Mouse (Mus musculus) adrenal gland, postnatal 36 days (tissue): ENCODE results near the gene Svip. TPM values are rescaled to one million over a fixed set of nuclear protein-coding genes. Genes with fewer than 3 reads are reported as not detected.

ENCODE experiments used
- DNase-seq, 2 experiments: peaks; one replicate each; pipeline ENCODE4 v3.0.0; 2021; ENCODE audit warnings: mixed read lengths in 1 of 2
- long read RNA-seq, 2 experiments: library from polyadenylated mRNA; stranded (forward); transcript quantifications; one replicate each; pipeline ENCODE4 v2.0.0; 2021; ENCODE audit warnings: borderline sequencing depth in 2 of 2
- total RNA-seq, 2 experiments: library from RNA; stranded (reverse); gene quantifications; 2 replicates each; pipeline ENCODE4 v1.2.3; 2021

Gene Svip
- total RNA-seq: 10 to 100 TPM; 20.3 to 26.0 TPM
- long read RNA-seq, experiment 1, transcript Svip-201 (4 exons, 3,053 nt): major isoform, 56 of 69 reads
- long read RNA-seq, experiment 1, partial matches to known transcripts: 5 of 69 reads
- long read RNA-seq, experiment 1, other reads (novel, unspliced or antisense): 7 of 69 reads
- long read RNA-seq, experiment 2, transcript Svip-201 (4 exons, 3,053 nt): major isoform, 18 of 20 reads
- long read RNA-seq, experiment 2, partial matches to known transcripts: 1 of 20 reads
- long read RNA-seq, experiment 2, other reads (novel, unspliced or antisense): 1 of 20 reads

DNA sequence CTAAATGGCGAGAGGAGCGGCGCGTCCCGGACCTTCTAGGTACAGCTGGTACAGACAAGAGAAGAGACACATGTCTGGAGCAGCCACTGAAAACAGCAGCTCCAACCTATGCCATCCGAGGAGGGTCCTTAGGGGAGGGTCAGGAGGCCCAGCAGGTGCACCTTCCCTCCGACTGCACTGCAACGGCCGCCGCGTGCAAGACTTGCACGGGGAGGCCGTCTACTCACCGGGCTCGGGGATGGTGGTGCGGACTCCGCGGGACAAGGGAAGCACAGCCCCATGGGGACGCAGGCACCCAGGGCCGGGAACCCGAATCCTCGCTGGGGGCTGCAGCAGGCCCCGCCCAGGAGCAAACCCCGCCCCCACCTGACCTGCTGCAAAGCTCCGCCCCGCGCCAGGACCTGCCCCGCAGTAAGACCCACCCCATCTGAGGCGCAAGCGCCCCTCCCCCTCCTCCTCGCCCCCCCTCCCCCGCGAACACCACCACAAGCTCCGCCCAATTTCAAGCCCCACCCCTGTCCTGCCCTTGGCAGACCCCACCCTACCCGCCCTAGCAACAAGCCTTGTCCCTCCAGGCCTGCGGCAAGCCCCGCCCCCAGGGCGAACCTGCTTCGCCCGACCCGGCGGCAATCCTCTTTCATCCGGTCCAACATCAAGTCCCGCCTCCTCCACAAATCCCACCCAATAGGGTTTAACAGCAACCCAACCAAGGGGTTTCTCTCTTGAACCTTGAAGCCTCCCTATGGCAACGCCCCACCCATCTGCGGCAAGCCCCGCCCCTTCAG is at the start of gene Svip:
TSS of gene Svip (minus strand) at position 508 of the 785 bp plus-strand sequence.
- DNase-seq: peak; percentile 90 to 93

DNA sequence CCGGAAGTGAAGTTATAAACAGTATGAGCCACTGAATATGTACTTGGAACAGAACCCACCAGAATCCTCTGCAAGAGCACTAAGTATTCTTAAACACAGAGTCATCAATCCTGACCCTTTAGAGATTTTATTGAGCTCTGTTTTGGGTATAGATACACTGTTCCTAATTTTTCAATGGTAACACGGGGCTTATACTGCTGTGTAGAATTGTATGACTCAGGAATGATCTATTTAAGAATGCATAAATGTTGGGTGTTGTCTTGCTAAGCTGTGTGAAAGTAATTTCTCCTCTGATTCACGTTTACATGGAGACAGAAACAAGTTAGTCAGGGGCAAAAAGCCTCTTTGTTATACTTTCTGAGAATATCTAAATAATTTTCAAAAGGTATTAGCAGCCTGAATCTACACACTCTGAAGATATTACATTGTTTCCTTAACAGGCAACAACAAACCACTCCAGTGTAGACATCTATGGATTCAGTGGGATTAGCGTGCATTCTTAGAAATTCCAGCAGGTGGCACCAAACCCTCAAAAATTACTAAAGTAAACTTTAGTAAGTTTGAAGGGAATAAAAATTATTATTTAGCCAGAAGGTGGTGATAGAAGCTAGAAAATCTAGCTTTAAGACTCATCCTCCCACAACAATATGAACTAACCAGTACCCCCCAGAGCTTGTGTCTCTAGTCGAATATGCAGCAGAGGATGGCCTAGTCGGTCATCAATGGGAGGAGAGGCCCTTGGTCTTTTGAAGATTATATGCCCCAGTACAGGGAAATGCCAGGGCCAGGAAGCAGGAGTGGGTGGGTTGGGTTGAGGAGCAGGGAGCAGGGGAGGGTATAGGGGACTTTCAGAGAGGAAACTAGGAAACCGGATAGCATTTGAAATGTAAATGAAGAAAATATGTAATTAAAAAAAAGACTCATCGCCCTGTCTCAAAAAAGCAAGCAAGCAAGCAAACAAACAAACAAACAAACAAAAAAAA is 32.1 kb upstream of the Svip start:
- DNase-seq: peak; percentile 13 to 41

DNA sequence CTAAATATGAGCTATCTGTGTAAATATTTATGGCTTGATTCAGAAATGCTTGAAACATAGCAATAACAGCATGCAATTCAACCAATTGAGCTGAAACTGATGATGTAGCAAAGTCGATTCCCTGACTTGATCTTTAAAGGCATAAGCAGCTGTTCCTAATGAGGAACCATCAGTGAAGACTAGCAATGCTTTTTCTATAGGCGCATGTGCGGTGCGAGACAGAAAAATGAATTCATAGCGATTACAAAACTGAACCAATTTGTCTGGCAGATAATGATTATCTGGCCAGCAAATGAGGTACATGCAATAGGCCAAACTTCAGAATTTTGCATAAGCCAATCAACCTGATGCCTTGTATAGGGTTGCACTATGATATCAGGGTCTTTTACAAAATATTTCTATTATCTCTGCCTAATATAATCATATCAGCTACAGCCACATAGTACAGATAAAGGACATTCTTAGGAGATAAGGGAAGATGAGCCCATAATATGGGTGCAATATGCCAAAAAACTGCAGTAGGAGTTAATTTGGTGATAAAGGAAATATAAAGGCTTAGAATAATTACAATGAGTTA is 18.3 kb upstream of the Svip start:
- DNase-seq: no peak

DNA sequence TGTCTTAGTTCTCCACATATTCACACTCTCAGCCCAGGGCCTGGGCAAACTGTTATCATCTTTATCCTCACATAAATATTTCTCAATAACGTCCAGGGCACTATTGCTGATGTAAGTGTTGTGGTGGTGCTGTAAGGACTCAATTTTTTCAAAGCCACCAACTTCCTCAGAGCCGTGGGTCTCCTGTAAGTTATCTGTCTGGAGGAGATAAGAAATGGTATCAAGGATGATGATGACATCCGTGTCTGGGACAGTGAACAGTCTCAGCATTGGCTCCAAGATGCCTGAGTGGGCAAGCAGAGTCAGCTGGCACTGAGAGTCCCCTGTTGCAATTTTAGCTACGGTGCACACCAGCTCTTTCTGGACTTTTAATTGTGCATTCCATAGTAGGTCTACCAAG is 16.2 kb upstream of the Svip start:
- DNase-seq: no peak

DNA sequence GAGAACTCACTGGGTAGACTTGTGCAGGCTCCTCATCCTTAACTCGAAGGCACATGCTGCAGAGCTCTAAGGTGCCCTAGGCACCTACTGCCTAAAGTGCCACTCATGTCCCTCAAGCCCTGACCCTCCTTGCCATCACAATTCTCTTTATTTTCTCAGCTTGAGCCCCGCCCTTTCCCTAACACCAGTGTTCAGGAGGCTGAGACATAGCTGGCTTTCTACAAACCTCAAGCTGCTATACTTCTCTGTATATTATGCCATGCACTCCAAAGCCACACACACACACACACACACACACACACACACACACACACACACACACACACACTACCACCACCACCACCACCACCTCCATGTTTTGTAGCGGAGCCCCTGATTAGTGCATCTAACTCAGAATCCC is 9.8 kb upstream of the Svip start, which contains the start of gene 1700015G11Rik:
TSS of gene 1700015G11Rik (minus strand) at position 101 of the 400 bp plus-strand sequence.
- no peak for DNase-seq

DNA sequence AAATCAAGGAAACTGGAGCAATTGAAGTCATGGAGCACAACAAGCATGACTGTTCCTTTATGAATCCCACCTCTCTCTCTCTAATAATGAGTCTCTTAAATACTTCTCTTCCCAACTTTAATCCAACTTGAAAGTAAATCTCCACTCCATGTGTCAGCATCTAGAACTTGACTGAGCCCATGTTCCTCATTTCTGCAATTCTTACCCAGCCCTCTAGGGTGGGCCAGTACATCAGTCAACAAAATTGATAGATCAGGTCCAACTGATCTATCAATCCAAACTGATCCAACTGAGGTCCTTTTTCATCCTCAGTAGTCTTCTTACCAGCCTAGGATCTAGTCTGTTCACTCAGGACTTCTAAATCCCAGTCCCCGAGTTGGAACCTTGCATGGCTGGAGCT is 9.4 kb upstream of the Svip start:
- no peak for DNase-seq

DNA sequence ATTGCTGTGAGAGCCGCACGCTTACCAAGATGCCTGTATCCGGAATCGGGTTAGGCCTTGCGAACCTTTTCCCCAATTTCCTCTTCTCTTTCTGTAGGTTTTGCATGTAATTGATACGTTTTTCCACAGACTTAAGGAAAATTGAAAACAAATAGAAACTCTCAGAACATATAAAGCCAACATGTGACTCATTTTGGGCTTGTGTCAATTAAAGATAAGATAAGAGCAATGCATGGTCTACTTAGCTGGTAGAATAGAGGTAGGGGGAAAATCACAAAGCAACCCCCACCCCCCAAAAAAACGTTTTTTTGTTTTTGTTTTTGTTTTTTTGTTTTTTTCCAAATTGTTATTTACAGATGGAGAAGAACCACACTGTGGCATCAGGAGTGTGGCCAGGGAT is 7.6 kb upstream of the Svip start:
- no peak for DNase-seq

DNA sequence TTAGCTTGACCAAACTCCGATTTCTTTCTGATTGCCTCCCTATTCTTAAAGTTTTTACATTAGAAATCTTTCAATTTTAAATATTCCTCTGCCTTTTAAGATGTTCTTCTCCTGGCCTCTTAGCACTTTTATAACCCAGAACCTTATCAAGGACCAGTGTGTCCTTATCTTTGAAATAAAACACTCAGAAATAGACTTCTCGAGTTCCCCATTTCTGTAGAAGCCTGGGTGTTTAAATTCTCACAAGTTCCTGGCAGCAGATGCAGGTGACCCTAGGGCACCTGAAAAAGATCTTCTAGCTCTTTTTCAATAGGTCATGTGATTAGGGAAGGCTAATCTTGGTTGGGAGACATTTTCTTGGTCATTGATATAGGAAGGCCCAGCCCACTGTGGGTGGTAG is 1.3 kb upstream of the Svip start:
- no peak for DNase-seq

DNA sequence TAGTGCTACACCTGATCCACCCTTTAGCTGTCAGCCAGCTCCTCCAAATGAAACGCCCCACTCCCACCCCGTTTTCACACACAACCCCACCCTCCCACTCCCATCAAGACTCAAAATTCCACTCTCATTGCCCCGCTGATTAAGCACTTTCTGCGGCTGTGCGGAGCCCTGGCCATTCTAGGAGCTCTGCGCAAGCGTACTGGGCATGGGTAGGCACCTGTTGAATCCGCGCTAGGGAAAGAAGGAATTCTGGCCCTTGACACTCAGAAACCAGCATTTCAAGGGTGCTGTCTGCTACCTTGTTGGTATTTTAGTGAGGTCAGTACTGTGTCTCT is 445 bp upstream of the Svip start:
- no peak for DNase-seq

DNA sequence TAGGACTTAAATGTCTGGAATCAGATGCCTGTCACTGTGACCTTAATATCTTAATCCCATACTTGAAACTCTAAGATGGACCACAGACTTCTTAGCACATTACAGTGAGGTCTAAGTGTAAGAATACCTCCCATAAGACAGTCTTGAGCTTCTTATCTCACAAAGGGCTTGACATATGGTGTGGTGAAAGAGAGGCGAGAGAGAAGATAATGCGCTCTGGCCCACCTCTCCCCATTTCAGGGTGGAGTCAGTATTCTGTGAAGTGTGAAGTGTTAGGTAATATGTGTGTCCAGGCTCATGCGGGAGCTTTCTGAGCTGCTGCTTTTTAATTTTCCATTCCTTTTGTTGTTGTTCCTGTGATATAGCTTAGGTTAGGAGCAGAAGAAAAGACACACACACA is 14.8 kb downstream of the Svip start:
- no peak for DNase-seq

DNA sequence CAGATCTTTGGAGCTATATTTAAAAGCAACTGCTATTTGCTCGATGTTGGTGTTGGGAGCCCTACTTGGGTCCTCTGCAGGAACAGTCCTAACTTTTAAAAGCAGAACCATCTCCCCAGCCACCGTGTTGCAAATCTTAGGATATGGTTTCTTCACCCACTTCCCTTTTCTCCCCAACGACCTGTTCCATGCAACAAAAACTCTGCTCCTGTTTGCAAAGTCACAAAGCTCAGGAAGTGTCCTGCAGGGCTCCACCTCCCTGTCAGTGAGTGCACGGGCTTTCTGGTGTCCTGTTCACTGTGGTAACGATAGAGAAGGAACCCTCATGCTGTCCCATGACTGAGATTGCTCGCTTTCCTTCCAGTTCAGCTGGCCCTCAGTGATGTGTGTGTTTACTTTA is 18.9 kb downstream of the Svip start:
- DNase-seq: no peak

DNA sequence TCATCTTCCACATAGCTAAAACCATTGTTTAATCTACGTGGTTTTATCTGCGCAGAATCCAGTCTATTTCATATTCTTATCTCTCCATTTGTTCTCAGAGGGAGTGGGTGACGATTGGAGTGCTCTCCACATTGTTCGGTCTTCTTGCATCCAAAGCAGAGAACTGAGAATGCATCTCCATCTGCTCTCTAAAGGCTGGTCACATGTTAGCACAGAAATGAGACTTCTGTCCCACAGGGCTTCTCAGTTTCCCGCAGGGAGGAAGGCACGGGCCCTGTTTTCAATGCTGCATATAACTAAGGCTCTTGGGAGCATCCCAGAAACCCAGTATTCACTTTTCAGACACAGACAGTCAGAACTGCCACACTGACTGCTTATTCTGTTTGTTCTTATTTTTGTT is 20.1 kb downstream of the Svip start:
- no peak for DNase-seq

DNA sequence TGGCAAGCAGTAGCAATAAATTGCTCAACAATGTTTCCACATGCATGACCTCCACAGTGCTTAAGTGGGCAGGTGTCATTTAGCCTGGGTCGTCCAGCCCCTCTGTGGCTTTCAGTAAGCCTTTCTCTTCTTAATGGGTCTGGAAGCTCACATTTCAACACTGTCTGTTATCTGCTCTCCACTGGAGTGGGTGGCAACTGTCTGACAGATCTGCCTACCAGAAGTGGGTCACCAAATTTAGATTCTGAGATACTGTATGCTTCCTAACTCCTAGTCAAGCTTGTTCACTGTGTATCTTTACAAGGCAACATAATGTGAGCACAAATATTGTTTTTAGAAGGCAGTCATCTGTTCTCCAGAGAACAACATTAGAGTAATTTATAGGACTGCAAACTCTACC is 23.5 kb downstream of the Svip start:
- DNase-seq: no peak

DNA sequence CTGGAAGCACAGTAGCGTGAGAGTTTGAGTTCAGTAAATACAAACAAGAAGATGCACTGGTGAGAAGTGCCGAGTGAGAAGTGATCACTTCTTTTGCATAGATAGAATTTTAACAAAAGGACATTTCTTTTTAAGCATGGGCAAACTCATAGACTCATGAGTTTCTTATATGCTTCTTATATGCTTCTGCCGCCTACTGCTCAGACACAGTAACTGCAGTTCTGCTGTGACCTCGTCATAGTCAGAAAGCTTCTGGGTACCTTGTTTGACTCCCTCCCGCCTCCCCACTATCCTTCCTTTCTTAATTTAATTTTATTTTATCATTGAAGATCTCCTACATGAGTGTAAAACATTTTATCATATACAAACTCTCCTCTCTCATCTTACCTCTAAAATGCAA is 26.5 kb downstream of the Svip start:
- DNase-seq: peak; percentile 44 to 58

DNA sequence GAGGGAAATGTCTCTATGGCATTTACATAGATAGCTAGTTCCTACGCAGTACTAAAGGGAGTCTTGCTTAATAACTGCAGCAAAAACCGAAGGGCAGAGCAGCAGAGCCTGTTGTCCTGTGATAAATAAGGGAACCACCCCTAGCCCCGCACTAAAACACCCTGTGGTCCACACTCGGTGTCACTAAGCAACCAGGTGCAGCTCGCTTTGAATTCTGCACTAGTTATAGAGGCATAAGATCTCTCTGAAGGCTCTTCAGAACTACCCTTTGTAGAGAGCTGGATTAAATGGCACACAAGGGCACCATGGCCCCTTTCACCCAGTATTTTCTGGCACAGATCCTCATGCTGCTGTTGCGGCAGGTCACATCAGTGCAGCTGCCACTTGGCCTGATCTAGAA is 30.6 kb downstream of the Svip start:
- DNase-seq: peak; percentile 34 to 44

DNA sequence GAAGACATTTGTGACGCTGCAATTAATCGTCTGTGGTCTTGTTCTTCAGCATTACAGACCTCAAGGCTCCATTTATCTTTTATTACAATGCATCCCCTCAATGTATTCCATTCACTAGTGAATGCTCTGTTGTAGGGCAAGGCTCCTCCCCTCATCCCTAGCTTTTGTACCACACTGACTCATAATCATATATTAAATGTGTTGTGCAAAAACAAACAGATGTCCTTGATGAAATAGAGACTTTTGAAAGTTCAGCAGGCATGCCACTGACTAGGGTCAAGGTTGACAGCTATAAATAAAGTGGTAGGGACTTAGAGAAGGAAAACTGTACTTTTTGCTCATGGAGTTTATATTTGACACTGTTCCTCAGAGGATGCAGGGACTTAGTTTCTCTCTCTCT is 32.3 kb downstream of the Svip start:
- DNase-seq: peak; percentile 17 to 36

DNA sequence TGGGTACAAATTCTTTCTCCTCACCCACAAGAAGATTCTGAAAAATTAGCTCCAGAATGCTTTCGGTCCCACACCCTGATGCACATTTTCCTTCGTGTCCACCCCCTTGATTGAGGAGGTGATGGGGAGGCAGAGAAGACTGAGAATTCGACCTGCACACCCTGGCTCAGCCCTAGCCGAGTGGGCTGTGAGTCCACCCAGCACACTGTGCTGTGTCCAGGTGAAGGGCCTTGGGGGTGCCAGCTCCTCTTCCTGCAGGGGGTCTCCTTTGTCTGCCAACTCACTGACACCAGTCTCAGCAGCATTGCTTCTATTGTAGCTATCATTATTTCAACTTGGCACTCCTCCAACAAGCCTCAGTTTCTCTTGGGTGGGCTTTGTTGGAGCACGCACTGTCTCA is 32.7 kb downstream of the Svip start:
- DNase-seq: peak in 1 of 2 experiments; percentile 16

DNA sequence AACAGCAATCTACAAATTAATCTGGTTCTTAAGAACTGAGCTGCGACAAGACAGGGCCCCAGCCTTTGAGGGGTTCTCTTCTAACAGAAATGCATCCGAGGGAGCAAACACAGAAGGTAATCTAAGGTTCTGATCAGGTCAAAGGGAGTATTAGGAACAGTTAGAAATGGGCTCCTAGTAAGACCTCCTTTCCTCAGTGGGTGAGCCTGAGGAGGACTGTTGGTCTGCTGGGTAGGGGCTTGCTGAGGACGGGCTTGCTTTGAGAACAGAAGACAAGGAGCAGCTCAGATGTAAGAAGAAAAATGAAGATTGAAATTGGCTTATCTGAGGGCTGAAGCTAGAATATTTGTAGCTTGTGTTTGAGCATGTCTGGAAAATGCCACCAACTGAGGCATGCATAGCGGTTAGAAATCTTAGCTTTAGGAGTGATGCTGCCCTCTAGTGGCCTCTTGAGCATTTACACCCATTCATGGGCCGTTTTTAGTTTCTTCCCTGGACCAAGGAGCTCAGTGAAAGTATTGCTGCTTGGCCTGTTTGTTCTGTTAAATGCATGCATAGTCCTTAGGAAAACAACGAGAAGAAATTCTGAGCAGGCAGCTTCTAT is 33.5 kb downstream of the Svip start:
- DNase-seq: peak; percentile 47 to 74

DNA sequence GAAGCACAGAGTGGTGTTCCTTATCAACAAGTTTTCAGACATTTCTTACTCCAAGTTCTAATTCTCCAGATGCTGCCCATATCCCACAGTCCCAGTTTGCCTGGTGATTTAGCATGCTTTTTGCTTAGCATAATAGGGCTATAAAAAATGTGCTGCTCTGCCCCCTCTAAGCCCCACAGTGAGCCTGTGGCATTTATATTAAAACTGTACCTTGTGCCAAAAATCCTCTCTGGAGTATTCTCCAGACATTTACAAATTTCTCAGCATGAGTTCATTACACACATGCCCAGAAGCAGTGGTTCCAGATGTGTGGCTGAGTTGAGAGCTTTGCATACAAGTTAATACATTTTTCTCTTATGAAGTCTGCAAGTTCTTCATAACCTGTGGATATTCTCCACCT is 36.4 kb downstream of the Svip start:
- DNase-seq: no peak

DNA sequence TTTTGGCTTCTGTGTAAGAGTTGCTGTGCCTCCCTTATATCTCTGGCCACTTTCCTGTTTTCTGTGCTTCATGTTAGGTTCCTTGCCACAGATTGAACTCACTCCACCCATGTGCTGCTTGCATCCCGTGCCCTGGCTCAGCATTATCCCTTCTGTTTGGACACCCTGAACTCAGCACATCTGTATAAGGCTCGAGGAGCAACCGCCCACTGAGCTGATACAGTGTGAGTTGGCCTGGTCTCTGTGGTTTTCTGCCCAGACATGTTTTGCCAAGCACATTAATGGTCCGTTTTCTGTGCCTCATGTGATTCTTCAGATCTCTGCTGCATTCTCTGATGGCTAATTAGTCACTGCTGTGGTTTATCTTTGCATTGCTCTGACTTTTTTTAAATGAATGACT is 38.2 kb downstream of the Svip start:
- no peak for DNase-seq

DNA sequence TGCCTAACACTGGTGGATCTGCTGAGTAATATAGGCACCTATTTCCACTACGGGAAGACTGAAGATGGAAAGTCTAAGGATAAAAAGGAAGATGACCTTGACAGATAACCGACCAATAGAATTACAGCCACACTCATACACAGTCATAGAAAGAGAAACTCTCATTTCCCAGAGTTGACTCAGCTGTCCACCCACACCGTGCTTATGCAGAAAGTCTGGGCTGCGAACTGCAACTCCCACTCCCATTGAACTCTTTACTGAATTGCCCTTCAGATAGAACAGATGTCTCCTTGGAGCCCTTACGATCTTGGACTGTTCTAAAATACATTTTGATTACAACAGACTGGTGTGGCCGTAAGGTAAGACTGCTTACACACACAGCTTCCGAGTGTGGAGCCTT is 41.1 kb downstream of the Svip start:
- peak; percentile 29 to 37 for DNase-seq
